Mouse (Mus musculus): Measurements from ENCODE around the gene Btnl6. TPM values are rescaled to one million over a fixed set of nuclear protein-coding genes. Genes with fewer than 3 reads are reported as not detected.
"Not testable (repeated sequence)": the region's sequence is repeated elsewhere in the genome, so short reads cannot be mapped to it uniquely, and the experiment has no call there.

Btnl6 gene
- total RNA-seq, 2 experiments from 2014 or later = not detected

DNA sequence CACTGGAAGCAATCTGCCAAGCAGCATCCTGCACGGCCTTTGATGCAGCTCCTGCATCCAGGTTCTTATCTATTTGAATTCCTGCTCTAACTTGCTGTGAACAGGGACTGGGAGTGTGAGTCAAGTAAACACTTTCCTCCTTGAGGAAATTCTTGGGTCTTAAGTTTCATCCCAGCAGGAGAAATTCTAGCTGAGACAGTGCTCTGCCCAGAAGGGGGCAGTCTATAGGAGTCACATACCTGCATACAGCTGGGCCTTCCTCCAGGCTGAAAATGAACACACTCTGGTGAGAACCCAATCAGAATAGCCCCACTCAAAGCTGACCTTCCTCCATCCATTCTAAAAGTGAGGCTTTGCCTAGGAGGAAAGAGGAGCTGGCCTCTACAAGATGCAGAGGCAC, 5.4 kb downstream of the Btnl6 start:
- not testable (repeated sequence) for ATAC-seq (replicated peaks; ENCODE audit: low FRiP score, low TSS enrichment, poor library complexity, severe bottlenecking)

DNA sequence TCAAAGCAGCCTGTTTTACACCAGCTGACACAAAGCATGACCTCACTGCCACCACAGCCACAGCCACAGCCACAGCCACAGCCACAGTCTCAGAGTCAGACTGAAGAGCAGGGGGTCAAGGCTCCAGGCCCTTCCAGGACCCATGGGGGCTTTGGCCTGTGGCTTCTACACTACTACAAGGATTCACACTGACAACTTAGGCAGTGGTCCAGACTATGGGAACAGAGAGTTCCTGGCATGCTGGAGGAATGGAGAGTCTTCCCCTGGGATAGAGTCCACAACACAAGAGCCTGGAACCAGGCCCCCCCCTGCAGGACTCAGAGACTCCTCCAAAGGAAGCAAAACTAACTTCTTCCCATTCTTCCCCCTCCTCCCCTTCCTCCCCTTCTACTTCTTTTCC, 9.6 kb downstream of the Btnl6 start:
- no peak for ATAC-seq (replicated peaks; ENCODE audit: low FRiP score, low TSS enrichment, poor library complexity, severe bottlenecking)

DNA sequence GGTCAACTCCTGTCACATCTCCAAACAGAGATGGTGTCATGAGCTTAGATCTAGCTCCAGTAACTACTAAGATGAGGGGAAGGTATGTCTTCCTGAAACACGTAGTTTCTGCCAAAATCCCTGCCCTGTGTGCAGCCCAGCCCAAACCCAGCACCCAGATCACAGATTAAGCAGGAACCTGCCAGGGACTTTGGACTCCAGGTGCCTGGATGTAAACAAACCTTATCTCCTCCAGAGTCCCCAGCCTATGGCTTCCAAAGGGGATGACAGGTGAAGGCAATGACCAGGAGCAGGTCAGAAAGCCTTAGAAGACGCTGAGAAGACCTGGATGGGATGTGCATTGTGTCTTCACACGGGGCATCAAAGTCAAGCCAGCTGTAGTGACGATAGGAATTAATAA, 19.4 kb downstream of the Btnl6 start:
- not testable (repeated sequence) for ATAC-seq (replicated peaks; ENCODE audit: low FRiP score, low TSS enrichment, poor library complexity, severe bottlenecking)

DNA sequence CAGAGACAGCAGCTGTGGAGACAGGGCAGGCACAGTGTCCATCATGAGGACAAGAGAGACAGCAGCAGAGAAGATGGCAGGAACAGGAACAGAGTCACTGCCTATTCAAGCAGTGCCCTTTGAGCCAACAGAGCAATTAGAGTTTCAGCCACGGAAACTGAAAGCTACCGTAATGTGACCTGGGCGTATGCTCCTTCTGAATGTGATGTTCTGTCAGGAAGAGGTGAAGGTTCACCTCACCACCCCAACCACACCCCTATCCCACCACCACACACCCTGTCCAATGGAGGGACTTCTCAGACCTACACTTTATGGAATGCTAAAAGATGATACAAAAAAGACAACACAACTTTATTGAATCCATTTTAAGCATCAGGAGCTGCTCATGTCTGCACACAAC, 19.8 kb downstream of the Btnl6 start:
- ATAC-seq (replicated peaks; ENCODE audit: low FRiP score, low TSS enrichment, poor library complexity, severe bottlenecking) = not testable (repeated sequence)

DNA sequence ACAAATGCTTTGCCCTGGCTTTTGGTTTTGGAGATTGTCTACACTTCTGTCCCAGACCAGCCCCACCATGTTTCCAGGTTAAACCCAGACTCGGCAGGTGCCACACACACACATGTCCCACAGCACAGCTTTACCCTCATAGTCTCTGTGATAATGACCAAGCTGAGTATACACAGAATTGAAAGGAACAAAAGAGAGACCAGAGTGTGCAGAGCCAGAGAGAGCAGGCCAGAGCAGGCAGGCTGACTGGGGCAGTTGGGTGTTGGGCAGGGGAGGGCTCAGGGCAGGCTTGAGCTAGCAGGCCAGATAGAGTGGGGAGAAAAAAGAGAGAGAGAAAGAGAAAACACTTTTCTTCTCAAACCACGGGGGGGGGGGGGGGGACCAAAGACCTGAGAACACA, 20.6 kb downstream of the Btnl6 start:
- no peak for ATAC-seq (replicated peaks; ENCODE audit: low FRiP score, low TSS enrichment, poor library complexity, severe bottlenecking)

DNA sequence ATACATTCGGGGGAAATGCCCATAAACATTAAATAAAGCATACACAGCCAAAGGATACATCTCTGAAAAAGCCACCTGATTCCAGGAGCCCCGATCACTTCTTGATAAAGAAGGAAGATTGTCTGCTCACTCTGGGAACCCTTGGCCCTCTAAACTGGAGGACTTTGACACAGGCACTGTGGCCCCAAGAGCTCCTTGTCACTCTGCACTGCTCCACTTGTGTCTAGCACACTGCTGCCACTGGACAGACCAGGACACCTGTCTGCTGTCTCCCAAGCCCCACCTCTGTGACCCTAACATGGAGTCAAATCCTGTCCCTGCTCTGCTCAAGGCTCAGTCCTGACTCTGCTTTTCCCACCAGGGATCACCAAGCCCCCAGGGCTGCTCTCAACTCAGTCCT, 22.0 kb downstream of the Btnl6 start:
- ATAC-seq (replicated peaks; ENCODE audit: low FRiP score, low TSS enrichment, poor library complexity, severe bottlenecking) = not testable (repeated sequence)

DNA sequence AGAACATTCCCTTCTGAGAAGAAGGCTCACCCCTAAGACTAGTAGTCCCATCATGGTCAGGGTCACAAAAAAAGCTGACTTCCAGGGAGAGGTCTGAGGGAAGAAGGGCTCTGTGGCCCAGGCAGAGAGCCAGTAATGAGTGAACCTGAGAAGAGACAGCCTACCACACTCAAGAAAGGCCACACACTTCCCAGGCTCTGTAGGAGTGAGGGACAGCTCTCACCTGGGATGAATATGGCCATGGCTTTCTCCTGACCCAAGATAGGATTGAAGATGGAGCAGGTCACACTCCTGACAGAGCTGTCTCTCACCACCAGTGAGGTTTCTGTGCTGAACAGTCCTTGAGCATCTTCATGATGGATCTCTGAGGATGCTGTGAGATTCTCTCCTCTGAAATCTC, 24.4 kb downstream of the Btnl6 start:
- no peak for ATAC-seq (replicated peaks; ENCODE audit: low FRiP score, low TSS enrichment, poor library complexity, severe bottlenecking)

DNA sequence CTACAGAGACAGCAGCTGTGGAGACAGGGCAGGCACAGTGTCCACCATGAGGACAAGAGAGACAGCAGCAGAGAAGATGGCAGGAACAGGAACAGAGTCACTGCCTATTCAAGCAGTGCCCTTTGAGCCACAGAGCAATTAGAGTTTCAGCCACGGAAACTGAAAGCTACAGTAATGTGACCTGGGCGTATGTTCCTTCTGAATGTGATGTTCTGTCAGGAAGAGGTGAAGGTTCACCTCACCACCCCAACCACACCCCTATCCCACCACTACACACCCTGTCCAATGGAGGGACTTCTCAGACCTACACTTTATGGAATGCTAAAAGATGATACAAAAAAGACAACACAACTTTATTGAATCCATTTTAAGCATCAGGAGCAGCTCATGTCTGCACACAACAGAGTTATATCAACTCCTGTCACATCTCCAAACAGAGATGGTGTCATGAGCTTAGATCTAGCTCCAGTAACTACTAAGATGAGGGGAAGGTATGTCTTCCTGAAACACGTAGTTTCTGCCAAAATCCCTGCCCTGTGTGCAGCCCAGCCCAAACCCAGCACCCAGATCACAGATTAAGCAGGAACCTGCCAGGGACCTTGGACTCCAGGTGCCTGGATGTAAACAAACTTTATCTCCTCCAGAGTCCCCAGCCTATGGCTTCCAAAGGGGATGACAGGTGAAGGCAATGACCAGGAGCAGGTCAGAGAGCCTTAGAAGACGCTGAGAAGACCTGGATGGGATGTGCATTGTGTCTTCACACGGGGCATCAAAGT, 39.7 kb downstream of the Btnl6 start, which contains the start of gene Btnl4:
Gene Btnl4, minus strand, starts transcription at position 81 of the 776 bp plus-strand sequence.
- not testable (repeated sequence) for ATAC-seq (replicated peaks; ENCODE audit: low FRiP score, low TSS enrichment, poor library complexity, severe bottlenecking)

DNA sequence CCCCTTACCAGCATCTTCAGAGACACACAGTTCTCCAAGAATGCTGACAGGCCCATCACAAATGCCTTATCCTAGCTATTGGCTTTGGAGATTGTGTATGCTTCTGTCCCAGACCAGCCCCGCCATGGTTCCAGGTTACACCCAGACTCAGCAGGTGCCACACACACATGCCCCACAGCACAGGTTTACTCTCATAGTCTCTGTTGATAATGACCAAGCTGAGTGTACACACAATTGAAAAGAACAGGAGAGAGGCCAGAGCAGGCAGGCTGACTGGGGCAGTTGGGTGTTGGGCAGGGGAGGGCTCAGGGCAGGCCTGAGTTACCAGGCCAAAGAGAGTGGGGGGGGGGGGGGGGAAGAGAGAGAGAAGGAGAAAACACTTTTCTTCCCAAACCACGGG, 40.7 kb downstream of the Btnl6 start:
- no peak for ATAC-seq (replicated peaks; ENCODE audit: low FRiP score, low TSS enrichment, poor library complexity, severe bottlenecking)

DNA sequence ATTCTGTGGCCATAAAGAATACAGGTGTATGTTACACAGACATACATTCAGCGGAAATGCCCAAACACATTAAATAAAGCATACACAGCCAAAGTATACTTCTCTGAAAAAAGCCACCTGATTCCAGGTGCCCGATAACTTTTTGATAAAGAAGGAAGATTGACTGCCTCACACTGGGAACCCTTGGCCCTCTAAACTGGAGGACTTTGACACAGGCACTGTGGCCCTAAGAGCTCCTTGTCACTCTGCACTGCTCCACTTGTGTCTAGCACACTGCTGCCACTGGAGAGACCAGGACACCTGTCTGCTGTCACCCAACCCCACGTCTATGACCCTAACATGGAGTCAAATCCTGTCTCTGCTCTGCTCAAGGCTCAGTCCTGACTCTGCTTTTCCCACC, 42.1 kb downstream of the Btnl6 start:
- ATAC-seq (replicated peaks; ENCODE audit: low FRiP score, low TSS enrichment, poor library complexity, severe bottlenecking) = no peak

DNA sequence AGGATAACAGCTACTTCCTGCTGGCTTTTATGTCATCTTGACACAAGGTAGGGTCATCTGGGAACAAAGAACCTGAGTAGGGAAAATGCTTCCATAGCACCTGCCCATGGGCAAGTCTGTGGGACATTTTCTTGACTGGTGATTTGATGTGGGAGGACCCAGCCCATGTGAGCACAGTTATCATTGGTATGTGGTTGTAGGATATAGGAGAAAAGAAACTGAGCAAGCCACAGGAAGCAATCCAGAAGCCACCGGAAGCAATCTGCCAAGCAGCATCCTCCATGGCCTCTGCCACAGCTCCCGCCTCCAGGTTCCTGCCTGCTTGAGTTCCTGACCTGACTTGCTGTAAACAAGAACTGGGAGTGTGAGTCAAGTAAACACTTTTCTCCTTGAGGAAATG, 46.7 kb downstream of the Btnl6 start:
- no peak for ATAC-seq (replicated peaks; ENCODE audit: low FRiP score, low TSS enrichment, poor library complexity, severe bottlenecking)

DNA sequence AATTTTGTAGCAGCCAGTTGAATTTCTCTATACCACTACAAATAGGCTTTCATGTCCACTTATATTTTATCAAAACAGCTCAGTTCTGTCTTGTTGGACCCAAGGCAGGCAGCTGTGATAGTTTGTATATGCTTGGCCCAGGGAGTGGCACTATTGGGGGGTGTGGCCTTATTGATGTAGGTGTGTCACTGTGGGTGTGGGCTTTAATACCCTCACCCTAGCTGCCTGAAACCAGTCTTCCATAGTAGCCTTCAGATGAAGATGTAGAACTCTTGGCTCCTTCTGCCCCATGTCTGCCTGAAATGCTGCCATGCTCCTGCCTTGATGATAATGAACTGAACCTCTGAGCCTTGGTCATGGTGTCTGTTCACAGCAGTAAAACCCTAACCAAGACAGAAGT, 51.2 kb downstream of the Btnl6 start:
- ATAC-seq (replicated peaks; ENCODE audit: low FRiP score, low TSS enrichment, poor library complexity, severe bottlenecking) = not testable (repeated sequence)

DNA sequence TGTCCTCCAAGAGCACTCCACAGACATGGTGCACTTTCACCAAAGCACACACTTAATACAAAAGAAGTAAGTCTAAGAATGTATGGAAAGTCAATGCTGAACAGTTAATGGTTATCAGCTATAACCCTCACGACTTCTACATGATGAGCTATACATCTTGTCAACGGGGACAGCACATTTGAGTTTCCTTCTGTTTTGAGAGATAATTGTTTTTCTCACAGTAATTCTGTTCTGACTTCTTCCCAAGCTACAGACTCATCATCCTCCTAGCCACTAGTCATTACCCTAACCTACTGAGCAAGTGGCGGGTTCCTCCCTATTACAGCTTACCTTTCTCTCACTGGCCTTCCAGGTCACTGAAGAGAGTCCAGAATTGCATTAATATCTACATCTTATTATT, 57.9 kb downstream of the Btnl6 start:
- ATAC-seq (replicated peaks; ENCODE audit: low FRiP score, low TSS enrichment, poor library complexity, severe bottlenecking) = peak; percentile 75

Other genes starting within 250 kb of the Btnl6 start
- 2.0 and 4.4 TPM in 2 replicates for gene H2-Aa, start 229.5 kb downstream of the Btnl6 start, total RNA-seq (2014; fragmentation: Nextera tagmentation)
- 12.4 and 31.9 TPM in 2 replicates for gene H2-Aa, start 229.5 kb downstream of the Btnl6 start, total RNA-seq (2017)
- 5.9 TPM in 1 of 2 replicates, not detected in the other for gene H2-Eb1, start 211.5 kb downstream of the Btnl6 start, total RNA-seq (2014; fragmentation: Nextera tagmentation)
- 15.0 and 24.9 TPM in 2 replicates for gene H2-Eb1, start 211.5 kb downstream of the Btnl6 start, total RNA-seq (2017)
- gene H2-Eb2, start 191.7 kb downstream of the Btnl6 start, total RNA-seq (2014; fragmentation: Nextera tagmentation) = 0.50 TPM in 1 of 2 replicates, not detected in the other
- gene H2-Eb2, start 191.7 kb downstream of the Btnl6 start, total RNA-seq (2017) = not detected in 2 replicates
- gene Btnl2, start 162.5 kb downstream of the Btnl6 start, total RNA-seq (2014; fragmentation: Nextera tagmentation) = not detected in 2 replicates
- not detected in 2 replicates for gene Btnl2, start 162.5 kb downstream of the Btnl6 start, total RNA-seq (2017)
- gene Btnl1, start 140.2 kb downstream of the Btnl6 start, total RNA-seq (2014; fragmentation: Nextera tagmentation) = not detected in 2 replicates
- gene Btnl1, start 140.2 kb downstream of the Btnl6 start, total RNA-seq (2017) = not detected in 2 replicates
- 5.4 and 7.7 TPM in 2 replicates for gene BC051142, start 118.5 kb downstream of the Btnl6 start, total RNA-seq (2014; fragmentation: Nextera tagmentation)
- 1.4 and 4.7 TPM in 2 replicates for gene BC051142, start 118.5 kb downstream of the Btnl6 start, total RNA-seq (2017)
- not detected in 2 replicates for gene Btnl4, start 40.0 kb downstream of the Btnl6 start, total RNA-seq (2014; fragmentation: Nextera tagmentation)
- not detected in 2 replicates for gene Btnl4, start 40.0 kb downstream of the Btnl6 start, total RNA-seq (2017)
- gene Notch4, start 46.9 kb upstream of the Btnl6 start, total RNA-seq (2014; fragmentation: Nextera tagmentation) = 0.22 and 0.66 TPM in 2 replicates
- gene Notch4, start 46.9 kb upstream of the Btnl6 start, total RNA-seq (2017) = 0.11 and 0.75 TPM in 2 replicates
- 28.0 and 33.0 TPM in 2 replicates for gene Gpsm3, start 72.5 kb upstream of the Btnl6 start, total RNA-seq (2014; fragmentation: Nextera tagmentation)
- 7.8 and 11.2 TPM in 2 replicates for gene Gpsm3, start 72.5 kb upstream of the Btnl6 start, total RNA-seq (2017)
- gene Pbx2, start 73.9 kb upstream of the Btnl6 start, total RNA-seq (2014; fragmentation: Nextera tagmentation) = 31.1 and 31.3 TPM in 2 replicates
- gene Pbx2, start 73.9 kb upstream of the Btnl6 start, total RNA-seq (2017) = 23.2 and 31.1 TPM in 2 replicates
- gene Ager, start 80.5 kb upstream of the Btnl6 start, total RNA-seq (2014; fragmentation: Nextera tagmentation) = 2.6 and 6.6 TPM in 2 replicates
- 0.57 TPM in 1 of 2 replicates, not detected in the other for gene Ager, start 80.5 kb upstream of the Btnl6 start, total RNA-seq (2017)
- 46.9 and 66.2 TPM in 2 replicates for gene Rnf5, start 86.3 kb upstream of the Btnl6 start, total RNA-seq (2014; fragmentation: Nextera tagmentation)
- 13.4 and 20.0 TPM in 2 replicates for gene Rnf5, start 86.3 kb upstream of the Btnl6 start, total RNA-seq (2017)
- gene Agpat1, start 86.9 kb upstream of the Btnl6 start, total RNA-seq (2014; fragmentation: Nextera tagmentation) = 76.3 and 104 TPM in 2 replicates
- 19.0 and 51.2 TPM in 2 replicates for gene Agpat1, start 86.9 kb upstream of the Btnl6 start, total RNA-seq (2017)
- 0.96 and 2.1 TPM in 2 replicates for gene Egfl8, start 98.6 kb upstream of the Btnl6 start, total RNA-seq (2014; fragmentation: Nextera tagmentation)
- gene Egfl8, start 98.6 kb upstream of the Btnl6 start, total RNA-seq (2017) = 2.6 TPM in 1 of 2 replicates, not detected in the other
- 31.3 and 35.4 TPM in 2 replicates for gene Ppt2, start 111.2 kb upstream of the Btnl6 start, total RNA-seq (2014; fragmentation: Nextera tagmentation)
- 10.4 and 17.0 TPM in 2 replicates for gene Ppt2, start 111.2 kb upstream of the Btnl6 start, total RNA-seq (2017)
- 0.59 TPM in 1 of 2 replicates, not detected in the other for gene Prrt1, start 112.2 kb upstream of the Btnl6 start, total RNA-seq (2014; fragmentation: Nextera tagmentation)
- gene Prrt1, start 112.2 kb upstream of the Btnl6 start, total RNA-seq (2017) = 0.75 TPM in 1 of 2 replicates, not detected in the other
- 5.5 TPM in 2 replicates for gene Fkbpl, start 127.4 kb upstream of the Btnl6 start, total RNA-seq (2014; fragmentation: Nextera tagmentation)
- 14.7 and 26.2 TPM in 2 replicates for gene Fkbpl, start 127.4 kb upstream of the Btnl6 start, total RNA-seq (2017)
- 20.6 and 31.3 TPM in 2 replicates for gene Atf6b, start 129.8 kb upstream of the Btnl6 start, total RNA-seq (2014; fragmentation: Nextera tagmentation)
- 8.7 and 11.5 TPM in 2 replicates for gene Atf6b, start 129.8 kb upstream of the Btnl6 start, total RNA-seq (2017)
- gene Tnxb, start 153.2 kb upstream of the Btnl6 start, total RNA-seq (2014; fragmentation: Nextera tagmentation) = not detected in 2 replicates
- not detected in 2 replicates for gene Tnxb, start 153.2 kb upstream of the Btnl6 start, total RNA-seq (2017)
- not detected in 2 replicates for gene C4b, start 226.5 kb upstream of the Btnl6 start, total RNA-seq (2014; fragmentation: Nextera tagmentation)
- not detected in 2 replicates for gene C4b, start 226.5 kb upstream of the Btnl6 start, total RNA-seq (2017)

All from megakaryocyte-erythroid progenitor cell, adult 5-6 weeks (primary cell).